Mouse (Mus musculus) T-helper 2 cell (primary cell): ENCODE measurements around the gene Eif6.

Experiments used
- in situ Hi-C: fragments of 300-600 bp; cut with MboI, MseI; formaldehyde crosslinking; loops from one replicate; pipeline ENCODE4 v1.15.1; 2025; ENCODE audit warnings: high pct_unique_total_duplicates

Gene Eif6

GRCm38 (mm10) chr2:155825904-155826629 is 658 bp downstream of the Eif6 start:
- in situ Hi-C loops, result no loop called here

GRCm38 (mm10) chr2:155823722-155824121 is 3.0 kb downstream of the Eif6 start:
- in situ Hi-C loops, result no loop called here

- in situ Hi-C loops, result no loop called here
These were observed 5.9 kb downstream of the Eif6 start for GRCm38 (mm10) chr2:155820779-155821178.

- in situ Hi-C loops, result no loop called here
These were observed 7.1 kb downstream of the Eif6 start for GRCm38 (mm10) chr2:155819449-155820251.

DNA sequence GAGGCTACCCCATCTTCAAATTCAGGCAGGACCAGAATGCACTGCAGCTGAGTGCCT is 7.5 kb downstream of the Eif6 start, which contains the start of gene BC029722:
Gene BC029722, minus strand, starts transcription at position 35 of the 57 bp plus-strand sequence.
- in situ Hi-C loops, result no loop called here

- in situ Hi-C loops, result no loop called here
These were observed 7.9 kb downstream of the Eif6 start for GRCm38 (mm10) chr2:155818596-155819391.

GRCm38 (mm10) chr2:155817301-155818245 is 9.2 kb downstream of the Eif6 start:
- in situ Hi-C loops, result no loop called here

GRCm38 (mm10) chr2:155816179-155816578 is 10.5 kb downstream of the Eif6 start:
- in situ Hi-C loops, result no loop called here

GRCm38 (mm10) chr2:155814829-155815228 is 11.9 kb downstream of the Eif6 start:
- in situ Hi-C loops, result no loop called here

DNA sequence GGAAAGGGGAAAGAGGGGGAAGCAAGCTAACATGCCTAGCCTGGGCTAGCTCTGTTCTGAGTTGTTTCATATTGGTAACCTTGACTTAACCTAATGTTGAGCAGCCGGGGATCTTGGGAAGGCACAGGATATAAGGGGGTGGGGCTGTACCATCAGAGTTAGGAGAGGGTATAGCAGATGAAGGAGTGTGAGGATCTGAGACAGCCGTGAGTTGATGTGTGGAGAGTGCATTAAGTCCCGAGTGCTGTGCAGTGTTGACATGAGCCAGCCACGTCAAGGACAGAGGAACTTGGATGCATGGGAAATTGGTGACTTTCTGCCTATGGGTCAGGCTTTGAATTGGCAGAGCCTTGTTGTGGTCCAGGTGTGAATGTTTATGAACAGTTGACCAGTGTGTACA is 14.1 kb downstream of the Eif6 start:
- in situ Hi-C loops, result no loop called here

DNA sequence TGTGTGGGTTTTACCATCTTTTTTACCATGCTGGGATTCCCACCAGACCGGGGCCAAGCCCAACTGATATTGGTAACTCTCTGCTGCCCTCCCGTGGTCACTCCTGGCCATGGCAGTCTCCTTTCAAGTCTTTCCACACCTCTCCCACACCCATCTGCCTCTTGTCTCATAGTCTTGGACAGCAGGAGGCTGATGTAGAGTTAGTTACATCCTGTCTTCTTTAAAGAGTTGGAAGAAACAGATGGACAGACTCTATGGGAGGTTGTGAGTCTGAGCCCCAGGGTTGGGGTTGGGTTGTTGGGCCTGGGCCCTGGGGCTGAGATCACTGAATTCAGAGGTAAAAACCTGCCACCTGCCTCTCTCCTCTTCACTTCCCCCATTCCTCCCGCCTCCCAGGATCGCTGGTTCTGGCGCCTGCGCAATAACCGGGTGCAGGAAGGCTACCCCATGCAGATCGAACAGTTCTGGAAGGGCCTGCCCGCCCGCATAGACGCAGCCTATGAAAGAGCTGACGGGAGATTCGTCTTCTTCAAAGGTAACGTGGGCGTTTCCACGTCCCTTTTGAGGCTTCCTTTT is 14.8 kb downstream of the Eif6 start:
- in situ Hi-C loops, result no loop called here

- in situ Hi-C loops, result no loop called here
These were observed 17.1 kb downstream of the Eif6 start for GRCm38 (mm10) chr2:155809620-155810019.

DNA sequence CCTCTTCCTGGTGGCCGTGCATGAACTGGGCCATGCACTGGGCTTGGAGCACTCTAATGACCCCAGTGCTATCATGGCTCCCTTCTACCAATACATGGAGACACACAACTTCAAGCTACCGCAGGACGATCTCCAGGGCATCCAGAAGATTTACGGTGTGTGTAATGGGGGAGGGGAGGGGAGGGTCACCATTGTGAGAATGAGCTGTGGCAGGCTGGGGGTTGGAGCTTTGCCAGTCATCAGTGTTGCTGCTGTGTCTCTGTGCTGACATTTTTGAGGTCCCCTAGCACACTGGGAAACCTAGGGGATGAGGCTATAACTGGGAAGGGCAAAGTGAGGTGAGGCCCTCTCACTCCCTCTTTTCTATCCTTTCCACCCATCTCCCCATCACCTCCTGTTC is 19.3 kb downstream of the Eif6 start:
- in situ Hi-C loops, result no loop called here

DNA sequence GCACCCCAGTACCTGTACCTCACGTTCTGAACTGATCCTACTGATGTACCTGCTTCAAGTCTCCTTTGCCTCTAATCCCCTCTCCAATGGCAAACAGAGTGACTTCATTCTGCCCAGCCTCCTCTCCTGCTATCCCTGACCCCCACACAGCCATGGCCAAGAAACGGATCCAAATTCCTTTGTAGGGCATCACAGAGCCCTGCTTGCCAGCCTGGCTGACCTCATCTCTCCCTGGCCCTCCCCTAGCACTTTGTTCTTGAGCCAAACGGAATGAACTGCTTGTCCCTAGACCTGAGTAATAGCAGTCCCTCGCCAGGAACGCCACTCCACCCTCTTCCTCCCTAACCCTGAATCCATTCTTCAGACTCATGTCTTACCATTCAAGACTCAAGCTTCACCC is 20.2 kb downstream of the Eif6 start:
- in situ Hi-C loops, result no loop called here

DNA sequence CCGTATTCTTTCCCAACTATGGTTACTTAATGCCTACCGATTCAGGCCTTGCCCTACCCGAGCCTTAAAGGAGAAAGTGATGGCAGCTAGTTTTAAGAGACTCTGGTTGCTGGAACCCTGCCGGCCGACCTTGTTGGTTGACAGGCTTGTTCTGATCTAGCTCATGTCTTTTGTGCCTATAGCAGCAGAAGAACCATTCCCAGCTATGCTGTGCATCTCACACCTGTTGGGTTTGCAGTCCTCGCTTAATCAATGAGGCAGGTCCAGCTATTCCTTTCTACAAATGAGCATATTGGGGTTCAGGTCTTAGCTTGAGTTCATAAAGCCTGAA is 20.8 kb downstream of the Eif6 start:
- in situ Hi-C loops, result no loop called here

GRCm38 (mm10) chr2:155805231-155805924 is 21.3 kb downstream of the Eif6 start:
- in situ Hi-C loops, result no loop called here

- in situ Hi-C loops, result no loop called here
These were observed 22.7 kb downstream of the Eif6 start for GRCm38 (mm10) chr2:155804053-155804452.

GRCm38 (mm10) chr2:155802761-155803160 is 24.0 kb downstream of the Eif6 start:
- in situ Hi-C loops, result no loop called here

DNA sequence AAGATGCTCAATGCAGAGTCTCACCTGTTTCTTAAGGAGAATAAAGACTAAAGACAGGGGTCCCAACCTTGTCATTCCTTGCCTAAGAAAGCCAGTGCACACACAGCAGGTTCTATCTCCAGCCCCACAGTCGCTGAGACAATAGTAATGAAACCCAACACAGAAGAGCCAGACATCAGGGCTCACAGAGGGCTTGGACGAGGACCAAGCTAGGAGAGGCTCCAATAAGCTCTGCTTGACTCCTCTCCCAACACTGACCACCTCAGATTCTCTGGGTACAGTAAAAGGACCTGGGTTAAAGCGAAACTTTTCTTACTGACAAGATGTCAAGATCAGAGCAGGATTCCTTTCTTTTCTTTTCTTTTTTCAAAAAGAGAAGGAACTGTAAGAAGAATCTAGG is 28.1 kb downstream of the Eif6 start:
- in situ Hi-C loops, result no loop called here

DNA sequence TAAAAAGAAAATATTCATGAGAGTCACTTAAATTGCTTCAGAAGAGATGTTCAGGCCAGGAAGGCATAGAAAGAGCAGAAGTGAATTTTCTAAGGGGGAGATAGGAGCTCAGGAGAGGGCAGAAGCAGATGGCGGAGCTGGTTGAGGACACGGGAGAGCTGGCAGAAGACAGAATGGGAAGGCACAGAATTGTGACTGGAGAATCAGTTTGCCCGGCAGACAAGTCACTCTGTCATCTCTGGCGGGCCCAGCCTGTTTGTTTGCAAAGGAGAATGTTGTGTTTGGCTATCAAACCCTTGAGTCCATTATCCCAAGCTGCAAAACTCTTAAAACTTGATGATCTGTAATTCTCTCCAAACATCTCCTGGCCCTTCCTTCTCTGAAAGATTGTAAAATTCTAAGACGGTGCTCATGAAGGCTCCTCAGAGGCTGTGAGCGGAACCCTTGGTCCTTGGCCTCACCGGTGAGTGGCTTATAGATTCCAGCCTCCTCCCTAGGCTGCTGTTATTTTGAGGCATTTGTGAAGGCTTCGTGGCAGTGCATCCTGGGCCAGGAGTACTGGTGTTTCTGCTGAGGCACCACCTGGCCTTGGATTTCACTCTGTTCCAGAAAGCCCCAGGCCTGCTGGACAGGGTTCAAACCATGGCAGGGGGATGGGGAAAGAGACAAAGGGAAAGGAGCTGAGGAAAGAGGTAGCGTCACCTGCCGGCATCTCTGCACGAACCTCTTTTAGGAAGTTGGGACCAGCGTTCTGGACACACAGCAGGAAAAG is 31.9 kb downstream of the Eif6 start:
- in situ Hi-C loops, result no loop called here
